Mouse (Mus musculus): ENCODE results near the gene Rtn1. TPM values are rescaled to one million over a fixed set of nuclear protein-coding genes. Genes with fewer than 3 reads are reported as not detected.
A peak's percentile ranks its signal among the peaks of the same experiment; 100 is the strongest.

Gene Rtn1
- total RNA-seq, 1 experiment from 2014 or later, result 19.9 TPM

- DNase-seq, result no peak
These were observed 129.6 kb downstream of the Rtn1 start for GRCm38 (mm10) chr12:72279129-72279875.

- no peak for DNase-seq
These were observed 135.0 kb downstream of the Rtn1 start for GRCm38 (mm10) chr12:72273721-72274414.

- DNase-seq, result no peak
These were observed 141.2 kb downstream of the Rtn1 start for GRCm38 (mm10) chr12:72267614-72268013.

GRCm38 (mm10) chr12:72265261-72266228 lies 143.3 kb downstream of the Rtn1 start:
- DNase-seq, result no peak

- DNase-seq, result no peak
These were observed 145.4 kb downstream of the Rtn1 start for GRCm38 (mm10) chr12:72263213-72264103.

- DNase-seq, result no peak
These were observed 151.9 kb downstream of the Rtn1 start for GRCm38 (mm10) chr12:72257000-72257399.

GRCm38 (mm10) chr12:72253040-72253439 lies 155.8 kb downstream of the Rtn1 start:
- no peak for DNase-seq

- DNase-seq, result no peak
These were observed 156.9 kb downstream of the Rtn1 start for GRCm38 (mm10) chr12:72251890-72252445.

- no peak for DNase-seq
These were observed 163.9 kb downstream of the Rtn1 start for GRCm38 (mm10) chr12:72244951-72245350.

- no peak for DNase-seq
These were observed 166.0 kb downstream of the Rtn1 start for GRCm38 (mm10) chr12:72242807-72243206.

- no peak for DNase-seq
These were observed 168.3 kb downstream of the Rtn1 start for GRCm38 (mm10) chr12:72240506-72240905.

- no peak for DNase-seq
These were observed 169.5 kb downstream of the Rtn1 start for GRCm38 (mm10) chr12:72239230-72239894.

GRCm38 (mm10) chr12:72237251-72237650 lies 171.6 kb downstream of the Rtn1 start:
- DNase-seq, result no peak

GRCm38 (mm10) chr12:72236564-72237011 lies 172.3 kb downstream of the Rtn1 start:
- DNase-seq, result peak; percentile 59

- DNase-seq, result no peak
These were observed 173.1 kb downstream of the Rtn1 start for GRCm38 (mm10) chr12:72235621-72236351.

- DNase-seq, result no peak
These were observed 173.9 kb downstream of the Rtn1 start for GRCm38 (mm10) chr12:72234966-72235365.

GRCm38 (mm10) chr12:72234151-72234550 lies 174.7 kb downstream of the Rtn1 start:
- no peak for DNase-seq

- DNase-seq, result no peak
These were observed 175.7 kb downstream of the Rtn1 start for GRCm38 (mm10) chr12:72232826-72233790.
